ENCODE assay signal across 9 mouse cellular contexts in the genomic region with DNA sequence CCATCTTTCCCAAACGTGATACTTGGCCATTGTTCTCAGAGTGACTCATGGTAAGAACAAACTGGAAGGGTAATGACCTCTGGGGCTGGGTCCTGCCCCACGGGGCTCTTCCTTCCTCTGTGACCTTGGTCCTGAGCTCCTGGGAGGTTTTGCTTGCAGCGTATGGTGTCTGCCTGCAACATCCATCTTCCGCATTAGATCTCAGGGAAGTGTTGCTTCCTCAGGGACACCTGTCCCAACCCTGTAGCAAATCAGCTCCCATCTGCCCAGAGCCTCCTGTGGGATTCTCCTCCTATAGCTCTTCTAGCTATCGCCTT.
DNase-seq lines count a peak whose midpoint lies in the region; ATAC-seq lines count a peak whose summit lies in the region.
"Had no signal": no experiment of that assay in that cellular context is flagged by ENCODE, and none has a peak within 500 bp of the region (broad histone marks: within the 10 kb centered on the region; RNA-seq: fewer than 3 reads in every experiment).

No protein-coding gene starts in this region.

- no peak for ATAC-seq in intestine, embryonic 14.5 days (replicated peaks; ENCODE audit: low FRiP score, low TSS enrichment, low read depth)
- no peak for ATAC-seq in intestine, embryonic 15.5 days
- no peak for ATAC-seq in midbrain, embryonic 13.5 days
- no peak for ATAC-seq in midbrain, embryonic 11.5 days (ENCODE audit: low FRiP score)
- ATAC-seq in stomach, embryonic 16.5 days (ENCODE audit: insufficient read depth, low FRiP score) = peak; percentile 9; the same call in 1 of the 2 replicates

- H3K4me2 ChIP-seq in intestine, embryonic 14.5 days (ENCODE audit: low read length) = peak overlapping the region; percentile 50
- H3K4me2 ChIP-seq in intestine, embryonic 15.5 days (replicated peaks) = no peak overlapping the region
- H3K4me2 ChIP-seq in midbrain, embryonic 13.5 days (replicated peaks) = peak overlapping the region; percentile 41; the same call in 1 of the 2 replicates
- H3K4me2 ChIP-seq in midbrain, embryonic 11.5 days = no peak overlapping the region
- H3K4me2 ChIP-seq in stomach, embryonic 16.5 days (ENCODE audit: low read depth, low read length) = no peak overlapping the region

- H3K4me3 ChIP-seq in intestine, embryonic 14.5 days (ENCODE audit: low read depth, low read length) = no peak overlapping the region
- H3K4me3 ChIP-seq in intestine, embryonic 15.5 days (replicated peaks) = no peak overlapping the region
- H3K4me3 ChIP-seq in midbrain, embryonic 13.5 days (replicated peaks) = no peak overlapping the region
- no peak overlapping the region for H3K4me3 ChIP-seq in midbrain, embryonic 11.5 days (ENCODE audit: low read depth, low read length)
- H3K4me3 ChIP-seq in stomach, embryonic 16.5 days (replicated peaks; ENCODE audit: low read length) = no peak overlapping the region
- H3K4me3 ChIP-seq: left cerebral cortex, adult 2 months had no signal

- H3K9ac ChIP-seq in intestine, embryonic 14.5 days (ENCODE audit: low read length) = no peak overlapping the region
- no peak overlapping the region for H3K9ac ChIP-seq in intestine, embryonic 15.5 days
- no peak overlapping the region for H3K9ac ChIP-seq in midbrain, embryonic 13.5 days (replicated peaks)
- no peak overlapping the region for H3K9ac ChIP-seq in midbrain, embryonic 11.5 days (ENCODE audit: low read length)
- peak overlapping the region; percentile 59 for H3K9ac ChIP-seq in stomach, embryonic 16.5 days (ENCODE audit: low read length)

- H3K36me3 ChIP-seq in intestine, embryonic 14.5 days (ENCODE audit: control insufficient read depth, insufficient read depth, low read length) = no peaks in the 10 kb centered on the region
- no peaks in the 10 kb centered on the region for H3K36me3 ChIP-seq in intestine, embryonic 15.5 days
- H3K36me3 ChIP-seq in midbrain, embryonic 13.5 days = no peaks in the 10 kb centered on the region
- H3K36me3 ChIP-seq in midbrain, embryonic 11.5 days (ENCODE audit: control insufficient read depth, insufficient read depth, low read length) = no peaks in the 10 kb centered on the region
- H3K36me3 ChIP-seq in stomach, embryonic 16.5 days (ENCODE audit: control insufficient read depth, insufficient read depth, low read length) = no peaks in the 10 kb centered on the region

- H3K27me3 ChIP-seq in intestine, embryonic 14.5 days (replicated peaks; ENCODE audit: control insufficient read depth, insufficient read depth, low read length) = no peaks in the 10 kb centered on the region
- no peaks in the 10 kb centered on the region for H3K27me3 ChIP-seq in intestine, embryonic 15.5 days (replicated peaks)
- 0 out of 2 replicates have a peak, but pooled peaks cover 13% of the 10 kb centered on the region for H3K27me3 ChIP-seq in midbrain, embryonic 13.5 days
- peaks cover 2% of the 10 kb centered on the region; the same call in 1 of the 2 replicates for H3K27me3 ChIP-seq in midbrain, embryonic 11.5 days (ENCODE audit: control insufficient read depth, insufficient read depth, low read length)
- no peaks in the 10 kb centered on the region for H3K27me3 ChIP-seq in stomach, embryonic 16.5 days (ENCODE audit: control insufficient read depth, insufficient read depth, low read length)

- H3K9me3 ChIP-seq in intestine, embryonic 14.5 days (ENCODE audit: control insufficient read depth, low read length) = no peaks in the 10 kb centered on the region
- no peaks in the 10 kb centered on the region for H3K9me3 ChIP-seq in intestine, embryonic 15.5 days
- no peaks in the 10 kb centered on the region for H3K9me3 ChIP-seq in midbrain, embryonic 13.5 days
- no peaks in the 10 kb centered on the region for H3K9me3 ChIP-seq in midbrain, embryonic 11.5 days (ENCODE audit: control insufficient read depth, low read length)
- no peaks in the 10 kb centered on the region for H3K9me3 ChIP-seq in stomach, embryonic 16.5 days (replicated peaks; ENCODE audit: control insufficient read depth, low read length)

- H3K4me1 ChIP-seq in intestine, embryonic 14.5 days (replicated peaks; ENCODE audit: control insufficient read depth, insufficient read depth, low read length) = peaks cover 25% of the 10 kb centered on the region
- peaks cover 27% of the 10 kb centered on the region for H3K4me1 ChIP-seq in intestine, embryonic 15.5 days (replicated peaks)
- H3K4me1 ChIP-seq in midbrain, embryonic 13.5 days (replicated peaks) = peaks cover 23% of the 10 kb centered on the region
- peaks cover 17% of the 10 kb centered on the region for H3K4me1 ChIP-seq in midbrain, embryonic 11.5 days (ENCODE audit: control insufficient read depth, insufficient read depth, low read length)
- peaks cover 25% of the 10 kb centered on the region for H3K4me1 ChIP-seq in stomach, embryonic 16.5 days (ENCODE audit: control insufficient read depth, insufficient read depth, low read length)

- DNase-seq in cerebellum, adult 9-11 months = peak; percentile 42
- DNase-seq in cerebellum, adult 8-10 months = no peak
- DNase-seq in intestine, embryonic 14.5 days (ENCODE audit: low spot score) = no peak
- no peak for DNase-seq in midbrain, embryonic 11.5 days (ENCODE audit: low spot score, missing footprints)
- DNase-seq in T-cell, adult 2 months (ENCODE audit: low spot score) = no peak

- 49% methylated on average over 5 of the region's 5 CpGs for WGBS in intestine, embryonic 14.5 days
- WGBS in intestine, embryonic 15.5 days = 57% methylated on average over 5 of the region's 5 CpGs
- WGBS in midbrain, embryonic 13.5 days = 59% methylated on average over 5 of the region's 5 CpGs
- 54% methylated on average over 5 of the region's 5 CpGs for WGBS in midbrain, embryonic 11.5 days
- WGBS in stomach, embryonic 16.5 days = 47% methylated on average over 5 of the region's 5 CpGs

- H3K27ac ChIP-seq in intestine, embryonic 14.5 days (ENCODE audit: low read depth) = no peak overlapping the region
- H3K27ac ChIP-seq in intestine, embryonic 15.5 days = no peak overlapping the region
- no peak overlapping the region for H3K27ac ChIP-seq in midbrain, embryonic 13.5 days
- H3K27ac ChIP-seq in midbrain, embryonic 11.5 days (ENCODE audit: low read depth, low read length) = no peak overlapping the region
- H3K27ac ChIP-seq in stomach, embryonic 16.5 days (ENCODE audit: low read length) = no peak overlapping the region; the same call in 1 of the 2 replicates
- H3K27ac ChIP-seq: left cerebral cortex, adult 2 months had no signal

Comparison
In these comparisons a context has a peak if more than half of its experiments do, and no peak if none do; other contexts are left out.
1. H3K4me2 ChIP-seq: peak in intestine, embryonic 14.5 days (single experiment) and midbrain, embryonic 13.5 days (single experiment); none in intestine, embryonic 15.5 days (single experiment), midbrain, embryonic 11.5 days (single experiment) and stomach, embryonic 16.5 days (single experiment).